Mouse (Mus musculus): Measurements from ENCODE around the gene Usp10. TPM values are rescaled to one million over a fixed set of nuclear protein-coding genes. Genes with fewer than 3 reads are reported as not detected.

Gene Usp10
- total and polyA plus RNA-seq, 3 experiments, result 42.7 to 108 (median 61.0) TPM

DNA sequence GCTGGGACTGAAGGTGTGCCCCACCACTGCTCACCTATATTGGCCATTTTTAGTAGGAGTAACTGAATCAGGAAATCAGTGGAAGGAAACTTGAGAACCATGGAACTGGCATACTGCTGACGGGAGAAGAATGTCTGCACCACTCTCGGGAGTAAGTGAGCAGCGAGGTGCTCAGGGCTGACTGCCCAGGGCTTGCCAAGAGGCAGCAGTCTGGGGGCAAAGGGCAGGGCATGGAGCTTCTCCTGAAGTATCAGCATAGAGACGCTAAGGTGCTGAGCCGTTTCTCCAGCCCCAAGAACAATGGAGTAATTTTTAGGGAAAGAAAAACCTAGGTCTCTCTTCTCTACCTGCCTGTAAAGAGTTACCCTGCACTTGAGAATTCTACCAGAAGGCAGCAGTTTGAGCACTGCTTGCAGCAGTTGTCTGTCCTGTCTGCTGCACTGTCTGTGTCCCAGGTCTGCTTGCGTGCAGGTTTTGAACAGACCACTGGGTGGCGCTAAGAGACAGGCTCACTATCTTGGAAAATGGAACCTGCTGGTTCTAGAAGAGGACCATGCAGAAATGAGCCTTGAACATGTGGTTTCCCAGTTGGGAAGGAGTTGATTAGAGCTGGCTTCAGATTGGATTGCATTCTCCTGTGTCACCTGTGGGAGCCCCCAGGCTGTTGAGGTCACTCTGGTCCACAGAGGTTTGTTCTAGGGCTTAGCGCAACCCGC, 34.1 kb downstream of the Usp10 start:
- Histone ChIP-seq H3K4me3 (ENCODE audit: low read depth, low read length) (no peak overlapping the region), H3K4me1 (ENCODE audit: insufficient read depth, low read depth, low read length) (peaks cover 33% of the 10 kb centered on the region), H3K9me3 (replicated peaks) (no peaks in the 10 kb centered on the region), H3K36me3 (replicated peaks) (peaks cover 100% of the 10 kb centered on the region), H3K27me3 (ENCODE audit: insufficient read depth, low read length) (no peaks in the 10 kb centered on the region)
- DNase-seq (ENCODE audit: low spot score), result peak; percentile 55
- TF ChIP-seq CTCF (IDR thresholded peaks at IDR 0.05; ENCODE audit: low read depth, low read length) (peak; percentile 76), TAL1 (conservative IDR thresholded peaks at IDR 0.05; ENCODE audit: low read depth, low read length) (no peak), GATA2 (IDR thresholded peaks at IDR 0.05; ENCODE audit: borderline replicate concordance, low read depth, low read length) (no peak)
- peak; percentile 48; the same call in 1 of the 2 replicates for ATAC-seq (ENCODE audit: extremely low read depth, insufficient number of reproducible peaks, low FRiP score, poor library complexity, severe bottlenecking)

DNA sequence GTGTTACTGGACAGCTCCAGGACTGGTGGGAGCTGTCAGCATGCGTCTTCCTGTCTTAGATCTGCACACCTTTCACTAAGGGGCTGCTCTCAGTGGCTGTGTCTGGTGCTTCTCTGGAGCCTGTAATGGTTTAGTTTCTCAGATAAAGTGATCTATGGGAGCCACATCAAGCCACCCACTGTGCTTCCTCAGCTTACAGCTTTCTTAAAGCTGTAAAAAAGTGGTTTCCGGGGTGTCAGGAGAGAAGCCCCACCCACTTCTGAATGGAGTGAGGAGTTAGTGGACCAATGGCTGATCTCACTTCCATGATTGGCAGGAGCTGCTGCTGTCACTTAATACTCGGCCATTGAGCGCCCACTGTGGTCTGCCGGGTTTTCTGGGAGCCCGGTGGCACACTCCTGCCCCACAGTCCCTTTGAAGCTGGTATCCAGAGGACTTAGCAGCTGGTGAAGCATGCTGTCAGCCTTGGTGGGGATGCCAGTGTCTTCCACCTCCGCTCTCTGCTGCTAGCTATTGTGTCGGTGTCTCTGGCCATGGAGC, 36.2 kb downstream of the Usp10 start:
- ATAC-seq (ENCODE audit: extremely low read depth, insufficient number of reproducible peaks, low FRiP score, poor library complexity, severe bottlenecking) (no peak), DNase-seq (ENCODE audit: low spot score) (no peak)
- peaks cover 98% of the 10 kb centered on the region for H3K36me3 ChIP-seq (replicated peaks)

DNA sequence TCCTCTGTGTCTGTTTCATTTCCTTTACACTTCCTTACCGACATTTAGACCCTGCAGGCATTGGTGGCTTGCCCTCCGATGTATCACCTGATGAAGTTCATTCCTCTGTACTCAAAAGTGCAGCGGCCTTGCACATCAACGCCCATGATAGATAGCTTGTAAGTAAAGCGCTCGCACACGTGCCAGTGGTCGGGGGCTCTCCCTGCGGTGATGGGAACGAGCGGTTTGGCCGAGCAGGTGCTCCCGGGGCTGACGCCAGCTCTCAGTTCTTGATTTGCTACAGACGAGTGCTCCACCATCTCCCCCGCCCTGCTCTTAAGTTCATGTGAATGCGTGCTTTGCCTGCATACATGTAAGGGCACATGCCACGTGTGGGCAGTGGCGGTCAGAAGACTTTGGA, 37.5 kb downstream of the Usp10 start:
- Histone ChIP-seq H3K4me3 (ENCODE audit: low read depth, low read length) (no peak overlapping the region), H3K27me3 (ENCODE audit: insufficient read depth, low read length) (no peaks in the 10 kb centered on the region), H3K36me3 (replicated peaks) (peaks cover 98% of the 10 kb centered on the region), H3K9me3 (replicated peaks) (no peaks in the 10 kb centered on the region), H3K4me1 (ENCODE audit: insufficient read depth, low read depth, low read length) (peaks cover 24% of the 10 kb centered on the region)
- no peak for DNase-seq (ENCODE audit: low spot score)
- no peak for TF ChIP-seq POLR2AphosphoS5 (IDR thresholded peaks at IDR 0.05; ENCODE audit: insufficient replicate concordance, low read depth, low read length)
- no peak for TF ChIP-seq CTCF (IDR thresholded peaks at IDR 0.05; ENCODE audit: low read depth, low read length)
- TF ChIP-seq TAL1 (conservative IDR thresholded peaks at IDR 0.05; ENCODE audit: low read depth, low read length), result no peak
- TF ChIP-seq GATA2 (IDR thresholded peaks at IDR 0.05; ENCODE audit: borderline replicate concordance, low read depth, low read length), result no peak
- no peak for ATAC-seq (ENCODE audit: extremely low read depth, insufficient number of reproducible peaks, low FRiP score, poor library complexity, severe bottlenecking)

More for the DNA sequence above, 36.2 kb downstream of the Usp10 start:
- no peaks in the 10 kb centered on the region for H3K9me3 ChIP-seq (replicated peaks)
- H3K27me3 ChIP-seq (ENCODE audit: insufficient read depth, low read length), result no peaks in the 10 kb centered on the region
- TF ChIP-seq CTCF (IDR thresholded peaks at IDR 0.05; ENCODE audit: low read depth, low read length) (no peak), TAL1 (conservative IDR thresholded peaks at IDR 0.05; ENCODE audit: low read depth, low read length) (no peak), GATA2 (IDR thresholded peaks at IDR 0.05; ENCODE audit: borderline replicate concordance, low read depth, low read length) (no peak), GATA1 (IDR thresholded peaks at IDR 0.05; ENCODE audit: borderline replicate concordance, low read length) (no peak), POLR2AphosphoS5 (IDR thresholded peaks at IDR 0.05; ENCODE audit: insufficient replicate concordance, low read depth, low read length) (no peak)
- no peak overlapping the region for H3K4me3 ChIP-seq (ENCODE audit: low read depth, low read length)
- peaks cover 28% of the 10 kb centered on the region for H3K4me1 ChIP-seq (ENCODE audit: insufficient read depth, low read depth, low read length)

DNA sequence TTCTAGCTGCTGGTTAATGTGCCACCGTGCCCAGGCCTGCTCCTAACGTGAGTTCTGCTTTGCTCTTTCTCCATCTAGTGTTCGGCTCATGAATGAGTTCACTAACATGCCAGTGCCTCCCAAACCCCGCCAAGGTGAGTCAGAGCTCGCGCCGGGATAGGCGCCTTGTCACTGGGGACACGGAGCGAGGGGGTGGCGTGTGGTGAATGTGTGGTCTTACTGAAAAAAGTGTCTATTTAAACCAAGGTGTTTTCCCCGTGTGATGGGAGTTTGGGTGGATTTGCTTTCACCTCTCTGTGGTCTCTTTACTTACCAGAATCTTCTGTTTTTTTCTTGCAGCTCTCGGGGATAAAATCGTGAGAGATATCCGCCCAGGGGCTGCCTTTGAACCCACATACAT, 38.2 kb downstream of the Usp10 start:
- H3K27me3 ChIP-seq (ENCODE audit: insufficient read depth, low read length), result no peaks in the 10 kb centered on the region
- H3K4me1 ChIP-seq (ENCODE audit: insufficient read depth, low read depth, low read length), result peaks cover 24% of the 10 kb centered on the region
- no peak overlapping the region for H3K4me3 ChIP-seq (ENCODE audit: low read depth, low read length)
- DNase-seq (ENCODE audit: low spot score) (no peak), ATAC-seq (ENCODE audit: extremely low read depth, insufficient number of reproducible peaks, low FRiP score, poor library complexity, severe bottlenecking) (no peak)
- H3K36me3 ChIP-seq (replicated peaks), result peaks cover 98% of the 10 kb centered on the region
- TF ChIP-seq CTCF (IDR thresholded peaks at IDR 0.05; ENCODE audit: low read depth, low read length) (no peak), GATA1 (IDR thresholded peaks at IDR 0.05; ENCODE audit: borderline replicate concordance, low read length) (no peak), GATA2 (IDR thresholded peaks at IDR 0.05; ENCODE audit: borderline replicate concordance, low read depth, low read length) (no peak), POLR2AphosphoS5 (IDR thresholded peaks at IDR 0.05; ENCODE audit: insufficient replicate concordance, low read depth, low read length) (no peak), TAL1 (conservative IDR thresholded peaks at IDR 0.05; ENCODE audit: low read depth, low read length) (no peak)
- no peaks in the 10 kb centered on the region for H3K9me3 ChIP-seq (replicated peaks)

DNA sequence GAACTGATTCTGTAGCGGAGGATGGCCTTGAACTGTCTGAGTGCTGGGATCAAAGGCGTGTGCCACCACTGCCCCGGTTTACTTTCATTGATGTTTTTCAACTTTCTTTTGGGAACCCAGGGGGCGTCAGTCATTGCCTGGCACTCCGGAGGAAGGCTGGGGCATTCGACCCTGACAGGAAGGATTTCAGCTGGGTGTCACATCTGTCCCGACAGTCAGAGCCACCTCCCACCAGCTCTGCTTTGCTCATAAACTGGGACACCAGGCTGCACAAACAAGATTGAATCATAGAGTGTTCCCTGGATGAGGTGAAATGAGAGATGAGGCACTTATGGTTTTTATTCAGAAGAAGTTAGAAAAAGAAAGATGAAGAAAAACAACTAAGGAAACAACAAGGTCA, 42.1 kb downstream of the Usp10 start:
- H3K36me3 ChIP-seq (replicated peaks), result peaks cover 98% of the 10 kb centered on the region

DNA sequence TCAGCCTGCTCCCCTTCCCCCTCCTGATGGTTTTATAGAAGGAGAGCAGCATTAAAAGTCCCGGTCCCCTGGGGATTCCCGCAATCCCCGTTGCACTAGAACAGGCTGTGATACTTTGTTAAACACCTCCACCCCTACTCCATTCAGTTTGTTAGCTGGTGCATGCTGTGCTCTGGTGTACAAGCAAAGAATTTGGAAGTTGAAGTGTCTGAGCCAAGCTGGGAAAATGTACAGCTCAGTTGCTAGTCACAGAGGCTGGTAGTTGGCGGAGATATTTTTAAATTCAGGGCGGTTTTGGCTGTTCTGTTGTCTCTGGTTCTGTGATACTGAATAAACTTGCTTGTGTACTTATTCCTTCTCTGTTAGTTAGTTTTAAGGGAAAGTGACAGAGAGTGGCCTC, 42.6 kb downstream of the Usp10 start:
- Histone ChIP-seq H3K4me3 (ENCODE audit: low read depth, low read length) (no peak overlapping the region), H3K36me3 (replicated peaks) (peaks cover 98% of the 10 kb centered on the region), H3K4me1 (ENCODE audit: insufficient read depth, low read depth, low read length) (no peaks in the 10 kb centered on the region), H3K9me3 (replicated peaks) (no peaks in the 10 kb centered on the region), H3K27me3 (ENCODE audit: insufficient read depth, low read length) (no peaks in the 10 kb centered on the region; the same call in 1 of the 2 replicates)
- TF ChIP-seq POLR2AphosphoS5 (IDR thresholded peaks at IDR 0.05; ENCODE audit: insufficient replicate concordance, low read depth, low read length) (no peak), GATA2 (IDR thresholded peaks at IDR 0.05; ENCODE audit: borderline replicate concordance, low read depth, low read length) (no peak), TAL1 (conservative IDR thresholded peaks at IDR 0.05; ENCODE audit: low read depth, low read length) (no peak), GATA1 (IDR thresholded peaks at IDR 0.05; ENCODE audit: borderline replicate concordance, low read length) (no peak)
- no peak for ATAC-seq (ENCODE audit: extremely low read depth, insufficient number of reproducible peaks, low FRiP score, poor library complexity, severe bottlenecking)
- no peak for DNase-seq (ENCODE audit: low spot score)

More for the DNA sequence above, 42.1 kb downstream of the Usp10 start:
- DNase-seq (ENCODE audit: low spot score) (no peak), ATAC-seq (ENCODE audit: extremely low read depth, insufficient number of reproducible peaks, low FRiP score, poor library complexity, severe bottlenecking) (no peak)
- Histone ChIP-seq H3K9me3 (replicated peaks) (no peaks in the 10 kb centered on the region), H3K27me3 (ENCODE audit: insufficient read depth, low read length) (no peaks in the 10 kb centered on the region; the same call in 1 of the 2 replicates), H3K4me1 (ENCODE audit: insufficient read depth, low read depth, low read length) (0 out of 2 replicates have a peak, but pooled peaks cover under 1% of the 10 kb centered on the region), H3K4me3 (ENCODE audit: low read depth, low read length) (no peak overlapping the region)
- TF ChIP-seq POLR2AphosphoS5 (IDR thresholded peaks at IDR 0.05; ENCODE audit: insufficient replicate concordance, low read depth, low read length) (no peak), GATA2 (IDR thresholded peaks at IDR 0.05; ENCODE audit: borderline replicate concordance, low read depth, low read length) (no peak), GATA1 (IDR thresholded peaks at IDR 0.05; ENCODE audit: borderline replicate concordance, low read length) (no peak), TAL1 (conservative IDR thresholded peaks at IDR 0.05; ENCODE audit: low read depth, low read length) (no peak), CTCF (IDR thresholded peaks at IDR 0.05; ENCODE audit: low read depth, low read length) (no peak)

Measured in G1E (cell line).